Mouse (Mus musculus) liver, embryonic 14.5 days (tissue): ENCODE results near the gene Hinfp.
A peak's percentile ranks its signal among the peaks of the same experiment; 100 is the strongest.

Experiments used
- CTCF ChIP-seq: IDR thresholded peaks from 2 replicates; pipeline ENCODE4 v1.5.1; 2016; ENCODE audit warnings: antibody characterized with exemption, low read depth, control low read depth
- EP300 ChIP-seq: IDR thresholded peaks from 2 replicates; pipeline ENCODE4 v1.6.1; 2016; ENCODE audit warnings: antibody characterized with exemption, low read depth

DNA sequence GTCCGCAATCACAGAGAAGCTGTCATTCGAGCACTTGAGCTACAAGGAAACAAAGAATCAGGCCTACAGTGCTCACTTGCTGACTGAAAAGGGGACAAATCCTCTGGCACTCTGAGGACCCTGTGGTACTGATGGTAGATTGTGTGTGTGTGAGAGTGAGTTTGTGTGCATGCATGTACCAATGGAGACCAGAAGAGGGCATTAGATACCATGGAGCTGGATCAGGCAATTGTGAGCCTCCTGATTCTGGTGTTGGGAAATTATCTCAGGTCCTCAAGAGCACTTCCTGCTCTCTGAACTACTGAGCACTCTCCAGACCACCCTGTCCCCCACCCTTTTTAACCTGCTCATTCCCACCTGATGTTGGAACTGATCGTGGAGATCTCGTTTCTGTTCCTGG lies 43.1 kb upstream of the Hinfp start:
- TF ChIP-seq CTCF: peak; percentile 66
- no peak for TF ChIP-seq EP300
